Mouse (Mus musculus) heart, adult 2 months (tissue): ENCODE data around the gene Chkb. TPM values are rescaled to one million over a fixed set of nuclear protein-coding genes. Genes with fewer than 3 reads are reported as not detected.

Source experiments
- DNase-seq, 2 experiments: peaks; one replicate each; pipeline ENCODE4 v3.0.0; 2021
- H3K27ac ChIP-seq: fragments of 200-600 bp; 2 replicates; pipeline ENCODE4 v1.8.1; 2022
- H3K27me3 ChIP-seq: fragments of 200-500 bp; 2 replicates; pipeline ENCODE4 v1.6.1; 2012; ENCODE audit warnings: mild to moderate bottlenecking, low read length, inconsistent platforms, mixed read lengths; ENCODE audit not compliant: control insufficient read depth, insufficient read depth
- H3K36me3 ChIP-seq: fragments of 200-500 bp; 2 replicates; pipeline ENCODE4 v1.6.1; 2012; ENCODE audit warnings: low read length, inconsistent platforms; ENCODE audit not compliant: control insufficient read depth, insufficient read depth
- H3K4me1 ChIP-seq: fragments of 200-500 bp; 2 replicates; pipeline ENCODE4 v1.6.1; 2011; ENCODE audit warnings: low read length; ENCODE audit not compliant: control insufficient read depth, insufficient read depth
- H3K4me3 ChIP-seq: fragments of 200-600 bp; 2 replicates; pipeline ENCODE4 v1.8.1; 2022
- H3K79me2 ChIP-seq: fragments of 200-500 bp; replicated peaks from 2 replicates; pipeline ENCODE4 v1.6.1; 2012; ENCODE audit warnings: mild to moderate bottlenecking, inconsistent platforms, low read length, moderate library complexity, mixed read lengths; ENCODE audit not compliant: control insufficient read depth, insufficient read depth
- H3K9ac ChIP-seq: fragments of 200-500 bp; 2 replicates; pipeline ENCODE4 v1.6.1; 2012; ENCODE audit warnings: low read depth, mild to moderate bottlenecking, control low read depth, inconsistent platforms, low read length, mixed read lengths
- CTCF ChIP-seq: fragments of 200-600 bp; IDR thresholded peaks from 2 replicates; pipeline ENCODE4 v1.8.1; 2022; ENCODE audit warnings: antibody characterized with exemption, mild to moderate bottlenecking, moderate library complexity
- EP300 ChIP-seq: fragments of 200-500 bp; IDR thresholded peaks from 2 replicates; pipeline ENCODE4 v1.6.1; 2011; ENCODE audit warnings: low read depth, low read length, control low read depth; ENCODE audit not compliant: insufficient read depth
- POLR2A ChIP-seq: fragments of 200-500 bp; IDR thresholded peaks from 2 replicates; pipeline ENCODE4 v1.6.1; 2011; ENCODE audit warnings: mild to moderate bottlenecking, low read depth, low read length, control low read depth; ENCODE audit not compliant: insufficient read depth
- WGBS: fragments of 180-500 bp; shearing (Covaris S2); methylation state at CpG from one replicate; pipeline ENCODE4 v1.1.7; 2018; 5-methylcytosine and 5-hydroxymethylcytosine counted together
- intact Hi-C: fragments of 180-260 bp; cut with DNase I; formaldehyde crosslinking; loops from one replicate; pipeline ENCODE4 v1.15.1; 2025
- polyA plus RNA-seq: library from polyadenylated mRNA; depleted of rRNA; stranded (reverse); fragments of >200 nt; gene quantifications from 2 replicates; pipeline ENCODE4 v1.2.3, GENCODE M21; 2012
- total RNA-seq, 2 experiments: library from RNA; stranded (reverse); gene quantifications; 2 replicates each; pipeline ENCODE4 v1.2.3; 2021

The Chkb gene
- total and polyA plus RNA-seq, 3 experiments = 46.8 to 81.3 (median 48.2) TPM

- Histone ChIP-seq H3K4me3 (no peak overlapping the region), H3K79me2 (no peaks in the 10 kb centered on the region), H3K9ac (no peak overlapping the region), H3K4me1 (no peaks in the 10 kb centered on the region), H3K27ac (no peak overlapping the region), H3K27me3 (peaks cover 6% of the 10 kb centered on the region; the same call in 1 of the 2 replicates), H3K36me3 (no peaks in the 10 kb centered on the region)
- TF ChIP-seq POLR2A (no peak), EP300 (0 out of 2 replicates have a peak, but pooled peaks have one; percentile 21), CTCF (no peak)
- intact Hi-C loops = no loop called here
- WGBS = 6% methylated on average over 24 of the region's 24 CpGs
- DNase-seq = peak; percentile 51 to 75
These were observed 23.5 kb upstream of the Chkb start for GRCm38 (mm10) chr15:89452906-89453864.

- no peak for DNase-seq
- Histone ChIP-seq H3K9ac (no peak overlapping the region), H3K27ac (no peak overlapping the region), H3K4me3 (no peak overlapping the region), H3K27me3 (no peaks in the 10 kb centered on the region), H3K4me1 (no peaks in the 10 kb centered on the region), H3K36me3 (no peaks in the 10 kb centered on the region), H3K79me2 (no peaks in the 10 kb centered on the region)
- TF ChIP-seq CTCF = peak; percentile 35
- no peak for TF ChIP-seq POLR2A
- no peak for TF ChIP-seq EP300
- intact Hi-C loops = no loop called here
- 48% methylated on average over 8 of the region's 8 CpGs for WGBS
These were observed 12.9 kb upstream of the Chkb start for GRCm38 (mm10) chr15:89442486-89443070.

GRCm38 (mm10) chr15:89435878-89436277, 6.2 kb upstream of the Chkb start:
- no peak overlapping the region for H3K4me3 ChIP-seq
- no peaks in the 10 kb centered on the region for H3K36me3 ChIP-seq
- no peak overlapping the region for H3K27ac ChIP-seq
- 82% methylated on average over 5 of the region's 5 CpGs for WGBS
- TF ChIP-seq CTCF = no peak
- intact Hi-C loops = no loop called here
- no peak overlapping the region for H3K9ac ChIP-seq
- H3K4me1 ChIP-seq = no peaks in the 10 kb centered on the region
- no peaks in the 10 kb centered on the region for H3K79me2 ChIP-seq
- no peaks in the 10 kb centered on the region for H3K27me3 ChIP-seq
- DNase-seq = no peak

GRCm38 (mm10) chr15:89434136-89434535, 4.4 kb upstream of the Chkb start:
- no peaks in the 10 kb centered on the region for H3K79me2 ChIP-seq
- H3K9ac ChIP-seq = no peak overlapping the region

GRCm38 (mm10) chr15:89432946-89433345, 3.2 kb upstream of the Chkb start:
- TF ChIP-seq CTCF = no peak
- no peak for TF ChIP-seq POLR2A
- no peak for TF ChIP-seq EP300

More at GRCm38 (mm10) chr15:89434136-89434535, 4.4 kb upstream of the Chkb start:
- intact Hi-C loops = no loop called here
- Histone ChIP-seq H3K4me1 (no peaks in the 10 kb centered on the region), H3K27ac (no peak overlapping the region), H3K4me3 (no peak overlapping the region), H3K27me3 (no peaks in the 10 kb centered on the region), H3K36me3 (no peaks in the 10 kb centered on the region)
- DNase-seq = no peak
- 71% methylated on average over 3 of the region's 3 CpGs for WGBS
- TF ChIP-seq POLR2A = no peak
- TF ChIP-seq EP300 = no peak
- no peak for TF ChIP-seq CTCF

GRCm38 (mm10) chr15:89431806-89432205, 2.1 kb upstream of the Chkb start:
- Histone ChIP-seq H3K9ac (no peak overlapping the region), H3K27me3 (no peaks in the 10 kb centered on the region), H3K27ac (no peak overlapping the region), H3K4me1 (no peaks in the 10 kb centered on the region; the same call in 1 of the 2 replicates), H3K4me3 (no peak overlapping the region), H3K79me2 (no peaks in the 10 kb centered on the region), H3K36me3 (peaks cover 5% of the 10 kb centered on the region)
- intact Hi-C loops = no loop called here
- WGBS = 88% methylated on average over 6 of the region's 6 CpGs
- DNase-seq = no peak
- no peak for TF ChIP-seq EP300
- TF ChIP-seq POLR2A = no peak
- no peak for TF ChIP-seq CTCF

More at GRCm38 (mm10) chr15:89432946-89433345, 3.2 kb upstream of the Chkb start:
- intact Hi-C loops = no loop called here
- H3K4me3 ChIP-seq = no peak overlapping the region
- WGBS = 66% methylated on average over 4 of the region's 4 CpGs
- H3K9ac ChIP-seq = no peak overlapping the region
- H3K79me2 ChIP-seq = no peaks in the 10 kb centered on the region
- DNase-seq = no peak
- H3K36me3 ChIP-seq = no peaks in the 10 kb centered on the region
- no peaks in the 10 kb centered on the region for H3K27me3 ChIP-seq
- H3K27ac ChIP-seq = no peak overlapping the region
- no peaks in the 10 kb centered on the region; the same call in 1 of the 2 replicates for H3K4me1 ChIP-seq
